9 mouse cellular contexts compared by ENCODE assay signal in genomic region chr9:7961366-7962160, GRCm38 (mm10). TPM values are rescaled to one million over a fixed set of nuclear protein-coding genes. Genes with fewer than 3 reads are reported as not detected.
DNase-seq lines count a peak whose midpoint lies in the region; ATAC-seq and TF ChIP-seq lines count a peak whose summit lies in the region.
"Had no signal": no experiment of that assay in that cellular context is flagged by ENCODE, and none has a peak within 500 bp of the region (broad histone marks: within the 10 kb centered on the region; RNA-seq: fewer than 3 reads in every experiment).

No protein-coding gene starts in this region.

- peak; percentile 15 for DNase-seq in ovary, adult 18-20 months (ENCODE audit: low spot score)
- no peak for DNase-seq in ovary, postnatal 36 days (ENCODE audit: low spot score)
- peak; percentile 80 for DNase-seq in embryonic facial prominence, embryonic 10.5 days (ENCODE audit: low spot score)
- DNase-seq in heart, postnatal 0 days (ENCODE audit: low spot score) = no peak
- DNase-seq in limb, embryonic 11.5 days (ENCODE audit: low spot score) = peak; percentile 80
- peak; percentile 52 for DNase-seq in skeletal muscle tissue, adult 2 months (ENCODE audit: low read depth, low spot score)
- no peak for DNase-seq in right cerebral cortex, postnatal 25 days
- DNase-seq in retina, embryonic 14.5 days (ENCODE audit: low spot score) = no peak

- TF ChIP-seq CTCF in heart, postnatal 0 days (IDR thresholded peaks at IDR 0.05; ENCODE audit: low read depth) = no peak

- H3K36me3 ChIP-seq in embryonic facial prominence, embryonic 10.5 days (replicated peaks) = peaks cover 87% of the 10 kb centered on the region
- H3K36me3 ChIP-seq in heart, postnatal 0 days (replicated peaks; ENCODE audit: control insufficient read depth, insufficient read depth, low read length) = 0 out of 2 replicates have a peak, but pooled peaks cover 10% of the 10 kb centered on the region
- H3K36me3 ChIP-seq in limb, embryonic 11.5 days (ENCODE audit: control insufficient read depth, insufficient read depth, low read length) = no peaks in the 10 kb centered on the region; the same call in 1 of the 2 replicates

- H3K4me3 ChIP-seq in embryonic facial prominence, embryonic 10.5 days = 0 out of 2 replicates have a peak overlapping the region, but pooled peaks have one; percentile 8
- H3K4me3 ChIP-seq in heart, postnatal 0 days (ENCODE audit: low read depth, low read length) = no peak overlapping the region
- H3K4me3 ChIP-seq in limb, embryonic 11.5 days (ENCODE audit: low read depth, low read length) = no peak overlapping the region

- H3K27me3 ChIP-seq in embryonic facial prominence, embryonic 10.5 days (replicated peaks; ENCODE audit: low read depth, poor library complexity, severe bottlenecking) = no peaks in the 10 kb centered on the region
- H3K27me3 ChIP-seq in heart, postnatal 0 days (ENCODE audit: control insufficient read depth, insufficient read depth, low read length) = no peaks in the 10 kb centered on the region
- H3K27me3 ChIP-seq in limb, embryonic 11.5 days (ENCODE audit: control insufficient read depth, insufficient read depth, low read length) = no peaks in the 10 kb centered on the region

- peaks cover 56% of the 10 kb centered on the region for H3K4me1 ChIP-seq in embryonic facial prominence, embryonic 10.5 days
- H3K4me1 ChIP-seq in heart, postnatal 0 days (ENCODE audit: control insufficient read depth, insufficient read depth) = peaks cover 33% of the 10 kb centered on the region
- H3K4me1 ChIP-seq in limb, embryonic 11.5 days (ENCODE audit: control insufficient read depth, insufficient read depth, low read length) = peaks cover 36% of the 10 kb centered on the region

- ATAC-seq in heart, postnatal 0 days (ENCODE audit: insufficient read depth, low read depth) = no peak
- peak; percentile 79 for ATAC-seq in limb, embryonic 11.5 days (ENCODE audit: insufficient number of reproducible peaks, low FRiP score, low TSS enrichment, low read depth)

- peak overlapping the region; percentile 9; the same call in 1 of the 2 replicates for H3K4me2 ChIP-seq in heart, postnatal 0 days (ENCODE audit: low read depth, low read length)
- peak overlapping the region; percentile 24; the same call in 1 of the 2 replicates for H3K4me2 ChIP-seq in limb, embryonic 11.5 days (ENCODE audit: low read depth, severe bottlenecking)

- peak overlapping the region; percentile 79 for H3K27ac ChIP-seq in embryonic facial prominence, embryonic 10.5 days (replicated peaks)
- H3K27ac ChIP-seq in heart, postnatal 0 days (ENCODE audit: low read depth) = peak overlapping the region; percentile 55
- peak overlapping the region; percentile 93 for H3K27ac ChIP-seq in limb, embryonic 11.5 days (replicated peaks; ENCODE audit: low read depth, low read length)
- H3K27ac ChIP-seq: macrophage had no signal

- no peak for TF ChIP-seq EP300 in heart, postnatal 0 days (IDR thresholded peaks at IDR 0.05; ENCODE audit: low read depth)

- WGBS in embryonic facial prominence, embryonic 10.5 days = 30% methylated on average over 21 of the region's 21 CpGs
- WGBS in heart, postnatal 0 days = 35% methylated on average over 21 of the region's 21 CpGs
- 10% methylated on average over 21 of the region's 21 CpGs for WGBS in limb, embryonic 11.5 days

- no peaks in the 10 kb centered on the region for H3K9me3 ChIP-seq in embryonic facial prominence, embryonic 10.5 days
- H3K9me3 ChIP-seq in heart, postnatal 0 days (replicated peaks; ENCODE audit: control insufficient read depth, low read length) = no peaks in the 10 kb centered on the region
- no peaks in the 10 kb centered on the region for H3K9me3 ChIP-seq in limb, embryonic 11.5 days (ENCODE audit: control insufficient read depth, low read length)

- peak overlapping the region; percentile 45; the same call in 1 of the 2 replicates for H3K9ac ChIP-seq in heart, postnatal 0 days (replicated peaks; ENCODE audit: low read depth, low read length)
- H3K9ac ChIP-seq in limb, embryonic 11.5 days (ENCODE audit: low read length) = 0 out of 2 replicates have a peak overlapping the region, but pooled peaks have one; percentile 14

RNA-seq across cellular contexts. Expression of gene Yap1, which starts 42.8 kb away (rescaled TPM):
- 40.6 and 42.9 TPM in 2 replicates for polyA plus RNA-seq in embryonic facial prominence, embryonic 10.5 days (2016; fragmentation: Nextera tagmentation; extraction: Ambion mirVana)
- 50.6 and 64.9 TPM in 2 replicates for total RNA-seq in heart, postnatal 0 days (2014; rRNA removed; ENCODE audit: low replicate concordance)
- 12.8 and 12.9 TPM in 2 replicates for polyA plus RNA-seq in heart, postnatal 0 days (2015; fragmentation: Nextera tagmentation; extraction: Ambion mirVana)
- polyA plus RNA-seq in limb, embryonic 11.5 days (2014; fragmentation: Nextera tagmentation; extraction: Ambion mirVana) = 52.7 and 53.8 TPM in 2 replicates

Comparison
In these comparisons a context has a peak if more than half of its experiments do, and no peak if none do; other contexts are left out.
1. DNase-seq: peak in ovary, adult 18-20 months (single experiment), embryonic facial prominence, embryonic 10.5 days (single experiment), limb, embryonic 11.5 days (single experiment) and skeletal muscle tissue, adult 2 months (single experiment); none in ovary, postnatal 36 days (single experiment), heart, postnatal 0 days (single experiment), right cerebral cortex, postnatal 25 days (single experiment) and retina, embryonic 14.5 days (single experiment).
2. Peak in every context shown above with its lines, with median percentiles within 50 percentile points of each other: H3K27ac ChIP-seq.